Mouse (Mus musculus): Measurements from ENCODE around the gene Stx19. TPM values are rescaled to one million over a fixed set of nuclear protein-coding genes. Genes with fewer than 3 reads are reported as not detected.

Stx19 gene
- polyA plus RNA-seq (2012; ENCODE audit: insufficient read depth, insufficient read length, missing spikeins): not detected in 2 replicates

- Histone ChIP-seq H3K4me3 (ENCODE audit: insufficient read depth, low read depth, low read length) (no peak within 1 kb of the TSS), H3K27ac (replicated peaks; ENCODE audit: low read depth, low read length) (no peak within 1 kb of the TSS), H3K4me1 (ENCODE audit: control insufficient read depth, insufficient read depth, insufficient read length, low read length) (no peaks in the 10 kb centered on the region)
Measured at GRCm38 (mm10) chr16:62814491-62814890, at the start of gene Stx19. Stx19 (plus strand) TSS chr16:62814676.

GRCm38 (mm10) chr16:62773462-62773861 lies 41.0 kb upstream of the Stx19 start:
- H3K4me3 ChIP-seq (ENCODE audit: insufficient read depth, low read depth, low read length): no peak overlapping the region
- H3K27ac ChIP-seq (replicated peaks; ENCODE audit: low read depth, low read length): no peak overlapping the region

GRCm38 (mm10) chr16:62776034-62776433 lies 38.4 kb upstream of the Stx19 start:
- no peaks in the 10 kb centered on the region for H3K4me1 ChIP-seq (ENCODE audit: control insufficient read depth, insufficient read depth, insufficient read length, low read length)
- no peak overlapping the region for H3K4me3 ChIP-seq (ENCODE audit: insufficient read depth, low read depth, low read length)
- no peak overlapping the region for H3K27ac ChIP-seq (replicated peaks; ENCODE audit: low read depth, low read length)

More at GRCm38 (mm10) chr16:62773462-62773861, 41.0 kb upstream of the Stx19 start:
- no peaks in the 10 kb centered on the region for H3K4me1 ChIP-seq (ENCODE audit: control insufficient read depth, insufficient read depth, insufficient read length, low read length)

DNA sequence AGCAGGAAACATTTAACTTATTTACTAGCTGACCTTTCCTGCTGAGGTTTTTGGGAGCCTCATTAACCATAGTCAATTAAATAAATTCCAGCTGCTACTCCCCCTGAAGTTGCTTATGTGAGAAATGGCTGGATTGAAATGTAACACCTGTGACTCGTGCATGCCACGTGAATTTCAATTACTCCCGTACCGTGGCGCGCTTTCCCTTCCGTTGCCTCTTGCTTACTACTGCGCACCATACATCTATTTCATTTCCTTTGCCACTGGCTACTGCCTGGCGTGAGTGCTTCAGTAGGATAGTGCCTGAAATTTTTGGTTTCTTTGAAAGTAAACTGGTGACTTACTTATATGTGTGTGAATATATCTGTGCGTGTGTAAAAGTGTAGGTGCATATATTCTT lies 36.2 kb upstream of the Stx19 start:
- Histone ChIP-seq H3K4me3 (ENCODE audit: insufficient read depth, low read depth, low read length) (no peak overlapping the region), H3K27ac (replicated peaks; ENCODE audit: low read depth, low read length) (no peak overlapping the region), H3K4me1 (ENCODE audit: control insufficient read depth, insufficient read depth, insufficient read length, low read length) (no peaks in the 10 kb centered on the region)

GRCm38 (mm10) chr16:62782229-62782628 lies 32.2 kb upstream of the Stx19 start:
- Histone ChIP-seq H3K4me3 (ENCODE audit: insufficient read depth, low read depth, low read length) (no peak overlapping the region), H3K27ac (replicated peaks; ENCODE audit: low read depth, low read length) (no peak overlapping the region), H3K4me1 (ENCODE audit: control insufficient read depth, insufficient read depth, insufficient read length, low read length) (peaks cover 2% of the 10 kb centered on the region; the same call in 1 of the 2 replicates)

DNA sequence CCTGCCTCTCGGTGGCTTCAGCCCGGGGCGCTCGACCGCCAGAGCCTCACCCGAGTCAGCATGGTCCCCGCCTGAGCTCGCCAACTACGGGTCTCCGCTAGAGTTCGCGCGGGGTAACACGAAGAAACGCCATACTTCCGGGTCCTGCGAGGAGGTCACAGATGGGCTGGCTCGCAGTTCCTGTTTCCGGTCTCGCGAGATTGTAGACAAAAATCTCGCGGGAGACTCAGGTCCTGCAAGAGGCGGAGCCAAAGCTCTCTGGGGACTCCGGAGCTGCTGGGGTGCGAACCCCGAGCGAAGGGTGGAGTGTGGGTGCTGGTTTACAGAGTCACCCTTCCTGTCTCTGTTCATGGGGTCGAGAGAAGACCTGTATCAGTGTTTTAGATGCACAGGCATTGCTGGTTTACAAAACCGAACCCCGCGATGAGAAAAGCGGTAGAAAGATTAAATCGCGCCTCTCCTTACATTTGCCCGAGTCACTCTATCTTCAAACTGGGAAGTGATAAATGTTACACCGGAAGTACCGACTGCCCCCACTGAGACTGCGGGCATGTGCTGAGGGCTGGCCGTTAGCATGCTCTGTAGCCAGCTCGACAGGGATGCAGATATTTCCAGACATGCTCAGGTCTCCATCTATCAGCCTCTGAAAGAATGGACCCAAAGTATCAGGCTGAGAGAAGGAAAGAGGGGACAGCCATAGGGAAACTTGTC lies 27.7 kb upstream of the Stx19 start, which contains the start of gene Nsun3:
Nsun3 (minus strand) TSS at position 198 of the 711 bp plus-strand sequence.
- H3K27ac ChIP-seq (replicated peaks; ENCODE audit: low read depth, low read length): peak within 1 kb of the TSS; percentile 93

DNA sequence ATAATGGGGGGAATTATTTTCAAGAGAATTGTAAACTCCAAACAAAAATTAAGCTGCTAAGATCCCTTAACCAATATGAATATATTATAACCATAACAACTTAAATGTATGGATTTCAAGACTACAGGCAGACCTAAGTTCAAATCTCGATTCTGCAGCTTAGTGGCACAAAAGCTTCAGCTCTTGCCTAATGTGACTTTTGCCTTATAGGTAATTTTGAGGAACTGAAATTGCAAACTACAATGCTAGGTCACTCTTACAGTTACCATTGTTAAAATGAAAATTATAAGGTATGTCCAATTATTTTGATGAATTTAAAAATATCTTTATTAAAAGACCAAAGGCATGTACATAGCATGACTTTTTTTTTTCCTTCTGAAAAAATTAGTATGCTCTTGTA lies 17.9 kb upstream of the Stx19 start:
- Histone ChIP-seq H3K4me1 (ENCODE audit: control insufficient read depth, insufficient read depth, insufficient read length, low read length) (no peaks in the 10 kb centered on the region), H3K27ac (replicated peaks; ENCODE audit: low read depth, low read length) (no peak overlapping the region), H3K4me3 (ENCODE audit: insufficient read depth, low read depth, low read length) (no peak overlapping the region)

More for the DNA sequence above, 27.7 kb upstream of the Stx19 start, which contains the start of gene Nsun3:
- peak within 1 kb of the TSS; percentile 99 for H3K4me3 ChIP-seq (ENCODE audit: insufficient read depth, low read depth, low read length)
- H3K4me1 ChIP-seq (ENCODE audit: control insufficient read depth, insufficient read depth, insufficient read length, low read length): peaks cover 2% of the 10 kb centered on the region; the same call in 1 of the 2 replicates

DNA sequence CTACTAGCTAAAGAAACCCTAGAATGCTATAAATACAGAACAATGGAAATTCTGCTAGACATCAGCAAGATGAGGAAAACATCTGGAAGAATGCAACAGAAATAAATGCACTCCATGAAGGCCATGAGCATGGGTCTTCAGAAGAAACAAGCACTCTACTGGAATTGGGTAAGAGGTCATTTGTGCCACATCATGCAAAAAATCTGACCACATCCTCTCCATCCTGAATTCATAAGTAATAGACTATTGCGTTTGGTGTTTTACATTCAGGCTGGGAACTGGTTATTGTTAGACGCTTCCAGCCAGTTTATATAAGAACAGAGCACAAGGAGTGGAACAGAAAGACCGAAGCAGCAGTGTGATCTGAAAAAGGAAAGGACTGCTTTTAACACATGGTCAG lies 15.7 kb upstream of the Stx19 start:
- Histone ChIP-seq H3K27ac (replicated peaks; ENCODE audit: low read depth, low read length) (no peak overlapping the region), H3K4me3 (ENCODE audit: insufficient read depth, low read depth, low read length) (no peak overlapping the region), H3K4me1 (ENCODE audit: control insufficient read depth, insufficient read depth, insufficient read length, low read length) (no peaks in the 10 kb centered on the region)

DNA sequence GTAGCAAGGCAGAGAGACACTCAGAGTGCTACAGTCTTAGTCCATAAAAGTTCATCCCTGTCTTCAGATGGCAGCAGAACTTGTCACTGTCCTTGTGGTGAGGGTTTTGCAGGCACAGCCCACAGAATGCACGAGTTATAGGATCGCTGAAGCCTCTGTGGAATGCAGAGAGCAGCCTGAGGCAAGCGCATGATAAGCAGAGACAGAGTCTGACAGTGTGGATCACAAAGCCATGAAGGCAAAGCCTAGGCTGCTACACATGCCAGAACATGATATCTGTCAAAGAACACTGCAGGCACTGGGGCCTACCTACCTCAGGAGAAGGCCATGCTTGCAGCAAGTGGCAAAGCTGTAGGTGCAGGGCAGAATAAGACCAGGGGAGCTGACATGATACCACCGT lies 15.1 kb upstream of the Stx19 start:
- H3K4me1 ChIP-seq (ENCODE audit: control insufficient read depth, insufficient read depth, insufficient read length, low read length): no peaks in the 10 kb centered on the region
- H3K27ac ChIP-seq (replicated peaks; ENCODE audit: low read depth, low read length): no peak overlapping the region
- H3K4me3 ChIP-seq (ENCODE audit: insufficient read depth, low read depth, low read length): no peak overlapping the region

DNA sequence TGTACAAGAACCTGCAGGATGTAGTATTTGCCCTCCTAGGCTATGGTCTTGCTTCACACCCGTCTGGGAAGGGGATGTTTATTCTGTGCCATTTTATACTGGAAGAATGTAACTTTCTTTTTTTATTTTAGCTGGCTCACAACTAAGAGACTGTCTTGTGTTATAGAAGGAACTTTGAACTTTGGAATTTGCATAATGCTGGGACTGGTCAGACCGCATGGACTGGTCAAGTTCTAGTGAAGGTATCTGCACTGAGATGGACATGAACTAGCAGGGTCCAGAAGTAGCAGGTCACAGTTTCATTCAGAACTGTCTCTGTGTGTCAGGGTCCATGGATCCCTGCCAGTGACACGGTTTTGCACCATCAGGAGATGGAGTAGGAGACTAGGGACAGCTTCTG lies 14.6 kb upstream of the Stx19 start:
- Histone ChIP-seq H3K4me3 (ENCODE audit: insufficient read depth, low read depth, low read length) (no peak overlapping the region), H3K4me1 (ENCODE audit: control insufficient read depth, insufficient read depth, insufficient read length, low read length) (no peaks in the 10 kb centered on the region), H3K27ac (replicated peaks; ENCODE audit: low read depth, low read length) (no peak overlapping the region)

- no peaks in the 10 kb centered on the region for H3K4me1 ChIP-seq (ENCODE audit: control insufficient read depth, insufficient read depth, insufficient read length, low read length)
- H3K27ac ChIP-seq (replicated peaks; ENCODE audit: low read depth, low read length): no peak overlapping the region
- no peak overlapping the region for H3K4me3 ChIP-seq (ENCODE audit: insufficient read depth, low read depth, low read length)
Measured at GRCm38 (mm10) chr16:62804621-62805020, 9.9 kb upstream of the Stx19 start.

DNA sequence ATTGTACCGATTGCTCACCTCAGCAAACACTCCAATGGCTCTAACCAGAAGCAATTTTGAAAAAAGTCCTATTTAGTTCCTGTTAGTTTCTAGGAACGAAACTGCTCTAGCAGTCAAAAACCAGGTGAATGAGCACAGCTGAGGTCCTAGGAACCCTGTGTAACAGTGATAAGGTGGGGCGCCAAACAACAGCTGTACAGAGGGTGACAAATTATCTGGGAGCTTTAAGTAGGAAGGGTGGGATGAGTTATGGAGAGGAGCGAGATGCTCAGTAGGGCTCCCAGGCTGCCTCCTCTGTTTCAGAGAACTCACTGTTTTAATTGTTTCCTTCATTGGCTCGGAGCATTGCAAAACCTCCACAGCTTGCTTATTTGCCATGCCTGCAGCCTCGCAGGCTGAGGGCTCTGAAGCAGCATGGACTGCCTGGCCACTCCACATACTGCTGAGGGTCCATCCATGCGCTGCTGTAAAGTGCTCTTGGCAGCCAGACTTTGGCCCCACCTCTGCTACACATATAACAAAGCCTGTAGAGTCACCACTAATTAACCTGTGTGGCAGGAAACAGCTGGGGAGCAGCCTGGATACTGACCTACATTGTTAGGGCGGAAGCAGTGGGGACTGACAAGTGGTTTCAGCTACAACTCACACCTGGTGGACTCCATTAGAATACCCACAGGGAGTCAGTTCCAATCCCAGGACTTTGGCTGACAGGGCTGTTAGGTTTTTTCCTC lies 7.1 kb upstream of the Stx19 start:
- no peak overlapping the region for H3K4me3 ChIP-seq (ENCODE audit: insufficient read depth, low read depth, low read length)
- no peaks in the 10 kb centered on the region for H3K4me1 ChIP-seq (ENCODE audit: control insufficient read depth, insufficient read depth, insufficient read length, low read length)
- H3K27ac ChIP-seq (replicated peaks; ENCODE audit: low read depth, low read length): no peak overlapping the region

DNA sequence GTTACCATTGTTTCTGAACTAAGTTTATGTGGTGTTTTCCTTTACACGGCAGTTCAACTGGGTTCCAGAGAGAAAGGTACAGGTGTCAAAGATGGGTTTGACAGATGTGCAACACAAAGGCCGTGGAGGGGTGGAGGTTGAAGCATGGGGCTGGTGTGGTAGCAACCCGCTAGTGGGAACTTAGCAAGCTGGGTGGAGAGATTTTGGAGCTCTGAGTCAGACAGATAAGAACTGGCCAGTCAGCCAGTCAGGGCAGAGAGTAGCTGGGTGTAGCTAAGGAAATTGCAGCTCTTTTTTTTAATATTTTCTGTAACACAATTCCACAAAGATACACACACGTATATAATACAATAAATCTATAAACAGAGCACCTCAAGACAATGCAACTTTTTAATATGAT lies 3.6 kb upstream of the Stx19 start:
- no peak overlapping the region for H3K27ac ChIP-seq (replicated peaks; ENCODE audit: low read depth, low read length)
- no peak overlapping the region for H3K4me3 ChIP-seq (ENCODE audit: insufficient read depth, low read depth, low read length)

GRCm38 (mm10) chr16:62813790-62814189 lies 686 bp upstream of the Stx19 start:
- Histone ChIP-seq H3K27ac (replicated peaks; ENCODE audit: low read depth, low read length) (no peak overlapping the region), H3K4me1 (ENCODE audit: control insufficient read depth, insufficient read depth, insufficient read length, low read length) (no peaks in the 10 kb centered on the region), H3K4me3 (ENCODE audit: insufficient read depth, low read depth, low read length) (no peak overlapping the region)

More for the DNA sequence above, 3.6 kb upstream of the Stx19 start:
- no peaks in the 10 kb centered on the region for H3K4me1 ChIP-seq (ENCODE audit: control insufficient read depth, insufficient read depth, insufficient read length, low read length)

DNA sequence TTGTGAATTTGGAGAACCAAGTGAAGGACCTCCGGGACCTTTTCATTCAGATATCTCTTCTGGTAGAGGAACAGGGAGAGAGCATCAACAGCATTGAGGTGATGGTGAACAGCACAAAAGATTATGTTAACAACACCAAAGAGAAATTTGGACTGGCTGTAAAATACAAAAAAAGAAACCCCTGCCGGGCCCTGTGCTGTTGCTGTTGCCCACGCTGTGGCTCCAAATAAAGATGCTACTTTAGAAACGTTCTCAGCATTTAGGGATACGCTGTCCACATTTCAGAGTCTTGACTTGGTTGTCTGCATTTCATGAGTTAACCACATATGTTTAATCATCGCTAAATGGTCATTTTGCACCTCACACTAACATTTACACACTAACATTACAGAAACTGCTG lies 8.0 kb downstream of the Stx19 start:
- H3K4me3 ChIP-seq (ENCODE audit: insufficient read depth, low read depth, low read length): no peak overlapping the region
- H3K27ac ChIP-seq (replicated peaks; ENCODE audit: low read depth, low read length): no peak overlapping the region
- H3K4me1 ChIP-seq (ENCODE audit: control insufficient read depth, insufficient read depth, insufficient read length, low read length): no peaks in the 10 kb centered on the region
